Mouse (Mus musculus): ENCODE measurements around the gene Atrip. TPM values are rescaled to one million over a fixed set of nuclear protein-coding genes. Genes with fewer than 3 reads are reported as not detected.

The Atrip gene
- polyA plus RNA-seq, 2 experiments, result 25.1 to 30.5 TPM

DNA sequence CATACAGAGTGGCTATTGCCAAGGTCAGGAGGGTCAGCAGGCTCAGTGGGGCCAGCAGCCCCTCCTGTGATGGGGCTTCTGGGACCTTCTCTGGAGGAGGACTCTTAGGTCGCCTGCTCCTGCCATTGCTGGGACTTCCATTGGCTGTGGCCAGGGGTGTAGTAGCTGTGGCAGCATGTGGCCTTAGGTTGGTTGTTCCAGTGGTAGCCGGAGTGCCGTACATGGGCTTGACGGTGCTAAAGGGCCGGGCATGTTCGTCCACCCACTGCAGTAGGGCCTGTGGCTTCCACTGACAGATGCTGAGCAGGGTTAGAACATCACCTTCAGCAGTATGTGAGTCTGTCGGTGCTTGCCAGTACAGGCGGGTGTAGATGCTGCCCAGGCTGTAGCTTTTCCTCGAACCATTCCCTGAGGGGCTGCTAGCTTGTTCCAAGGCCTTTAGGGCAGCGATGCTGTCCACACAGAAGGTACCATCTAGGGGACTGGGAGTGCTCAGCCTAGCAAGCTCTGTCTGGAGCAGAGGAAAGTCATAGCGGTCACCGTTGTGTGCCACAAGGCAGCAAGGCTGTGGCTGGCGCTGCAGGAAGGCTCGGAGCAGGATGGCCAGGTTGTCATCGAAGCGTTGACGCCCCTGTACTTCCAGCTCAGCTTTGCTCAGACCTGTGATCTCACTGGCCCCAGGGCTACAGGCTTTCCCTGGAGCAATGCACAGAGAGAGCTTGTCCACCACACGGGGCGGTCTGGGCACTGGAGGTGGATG, 15.7 kb downstream of the Atrip start:
- no peak for TF ChIP-seq POLR2A (IDR thresholded peaks at IDR 0.05; ENCODE audit: borderline replicate concordance, extremely low read depth, insufficient read depth, insufficient read length)
- H3K27me3 ChIP-seq (ENCODE audit: control insufficient read depth, insufficient read depth, low read length), result no peaks in the 10 kb centered on the region
- H3K4me2 ChIP-seq (replicated peaks; ENCODE audit: low read depth, low read length, severe bottlenecking), result no peak overlapping the region; the same call in 1 of the 2 replicates
- H3K9me3 ChIP-seq (ENCODE audit: control insufficient read depth, low read length), result no peaks in the 10 kb centered on the region
- 0 out of 2 replicates have a peak overlapping the region, but pooled peaks have one; percentile 59 for H3K9ac ChIP-seq (ENCODE audit: low read depth, low read length, severe bottlenecking)
- no peak overlapping the region for H3K4me3 ChIP-seq (replicated peaks; ENCODE audit: low read length)
- DNase-seq (ENCODE audit: low spot score) (no peak), ATAC-seq (ENCODE audit: low FRiP score, low read depth) (no peak)
- no peak overlapping the region for H3K27ac ChIP-seq (replicated peaks; ENCODE audit: low read depth, low read length)
- H3K4me1 ChIP-seq (ENCODE audit: control insufficient read depth, insufficient read depth, low read length), result peaks cover 13% of the 10 kb centered on the region; the same call in 1 of the 2 replicates
- peaks cover 56% of the 10 kb centered on the region for H3K36me3 ChIP-seq (ENCODE audit: control insufficient read depth, insufficient read depth, low read length)
- 89% methylated on average over 19 of the region's 19 CpGs for WGBS

DNA sequence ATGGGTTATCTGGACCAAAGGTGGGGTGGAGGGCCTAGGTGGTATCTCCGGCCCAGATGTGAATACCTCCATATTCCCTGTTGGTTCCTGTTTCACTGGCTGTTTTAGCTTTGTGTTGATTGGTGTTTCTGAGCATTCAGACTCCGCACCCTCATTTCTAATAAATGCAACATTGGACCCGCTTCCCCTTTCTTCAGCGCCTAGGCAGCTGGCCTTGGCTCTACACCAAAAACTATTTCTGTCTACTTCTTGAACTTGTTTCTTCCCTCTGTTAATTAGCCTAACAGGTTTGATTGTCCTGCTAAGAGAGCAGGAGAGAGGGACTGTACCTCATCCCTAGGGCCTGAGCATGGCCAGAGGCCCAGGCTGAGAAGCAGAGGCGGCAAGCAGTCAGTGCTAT, 16.4 kb downstream of the Atrip start:
- WGBS, result 92% methylated on average over 5 of the region's 5 CpGs
- Histone ChIP-seq H3K27ac (replicated peaks; ENCODE audit: low read depth, low read length) (no peak overlapping the region), H3K9ac (ENCODE audit: low read depth, low read length, severe bottlenecking) (no peak overlapping the region), H3K4me3 (replicated peaks; ENCODE audit: low read length) (no peak overlapping the region), H3K4me1 (ENCODE audit: control insufficient read depth, insufficient read depth, low read length) (peaks cover 13% of the 10 kb centered on the region; the same call in 1 of the 2 replicates), H3K36me3 (ENCODE audit: control insufficient read depth, insufficient read depth, low read length) (peaks cover 57% of the 10 kb centered on the region), H3K9me3 (ENCODE audit: control insufficient read depth, low read length) (no peaks in the 10 kb centered on the region), H3K4me2 (replicated peaks; ENCODE audit: low read depth, low read length, severe bottlenecking) (no peak overlapping the region), H3K27me3 (ENCODE audit: control insufficient read depth, insufficient read depth, low read length) (no peaks in the 10 kb centered on the region)
- no peak for ATAC-seq (ENCODE audit: low FRiP score, low read depth)
- no peak for DNase-seq (ENCODE audit: low spot score)
- TF ChIP-seq POLR2A (IDR thresholded peaks at IDR 0.05; ENCODE audit: borderline replicate concordance, extremely low read depth, insufficient read depth, insufficient read length), result no peak

DNA sequence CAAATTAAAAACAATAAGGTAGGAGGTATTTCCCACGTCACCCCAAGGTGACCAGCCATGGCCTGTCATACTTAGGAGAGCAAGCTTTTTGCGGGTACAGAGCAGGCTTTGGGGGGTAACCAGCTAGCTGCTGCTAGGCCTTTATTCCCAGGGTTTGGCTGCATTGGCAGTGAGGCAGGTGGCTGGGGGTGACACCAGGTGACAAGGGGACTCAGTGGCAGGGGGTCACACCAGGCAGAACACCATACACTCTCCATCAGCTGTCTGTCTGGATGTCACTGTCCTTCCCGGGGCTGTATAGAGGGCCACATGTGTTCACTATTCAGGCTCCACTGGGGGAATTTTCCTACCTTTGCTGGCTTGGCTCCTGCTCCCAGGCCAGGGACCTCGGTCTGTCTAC, 17.0 kb downstream of the Atrip start:
- H3K27ac ChIP-seq (replicated peaks; ENCODE audit: low read depth, low read length), result no peak overlapping the region
- ATAC-seq (ENCODE audit: low FRiP score, low read depth), result no peak
- peaks cover 13% of the 10 kb centered on the region; the same call in 1 of the 2 replicates for H3K4me1 ChIP-seq (ENCODE audit: control insufficient read depth, insufficient read depth, low read length)
- no peaks in the 10 kb centered on the region for H3K9me3 ChIP-seq (ENCODE audit: control insufficient read depth, low read length)
- H3K4me3 ChIP-seq (replicated peaks; ENCODE audit: low read length), result no peak overlapping the region
- no peaks in the 10 kb centered on the region for H3K27me3 ChIP-seq (ENCODE audit: control insufficient read depth, insufficient read depth, low read length)
- peaks cover 62% of the 10 kb centered on the region for H3K36me3 ChIP-seq (ENCODE audit: control insufficient read depth, insufficient read depth, low read length)
- DNase-seq (ENCODE audit: low spot score), result no peak
- H3K9ac ChIP-seq (ENCODE audit: low read depth, low read length, severe bottlenecking), result no peak overlapping the region
- no peak overlapping the region for H3K4me2 ChIP-seq (replicated peaks; ENCODE audit: low read depth, low read length, severe bottlenecking)
- no peak for TF ChIP-seq POLR2A (IDR thresholded peaks at IDR 0.05; ENCODE audit: borderline replicate concordance, extremely low read depth, insufficient read depth, insufficient read length)
- WGBS, result 75% methylated on average over 4 of the region's 4 CpGs

DNA sequence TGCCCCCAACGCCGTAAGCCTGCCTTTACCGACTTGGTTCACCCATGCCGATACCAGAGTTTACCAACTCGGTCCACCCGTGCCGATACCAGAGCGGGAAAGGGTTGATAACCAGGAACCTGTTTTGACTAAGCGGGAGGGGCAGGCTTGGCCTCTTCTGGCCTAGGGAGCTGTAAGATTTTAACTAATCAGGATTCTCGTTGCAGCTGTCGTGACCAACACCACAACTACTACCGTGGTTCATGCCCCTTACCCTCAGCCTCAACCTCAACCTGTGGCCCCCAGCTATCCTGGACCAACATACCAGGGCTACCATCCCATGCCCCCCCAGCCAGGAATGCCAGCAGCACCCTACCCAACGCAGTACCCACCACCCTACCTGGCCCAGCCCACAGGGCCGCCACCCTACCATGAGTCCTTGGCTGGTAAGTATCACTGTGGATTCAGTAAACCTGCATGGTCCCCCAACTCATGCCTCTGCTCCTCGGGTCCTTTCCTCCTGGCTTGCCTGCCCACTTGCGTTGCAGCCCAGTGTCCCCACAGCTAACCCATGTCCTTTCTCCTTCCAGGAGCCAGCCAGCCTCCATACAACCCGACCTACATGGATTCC, 17.7 kb downstream of the Atrip start:
- Histone ChIP-seq H3K36me3 (ENCODE audit: control insufficient read depth, insufficient read depth, low read length) (peaks cover 65% of the 10 kb centered on the region), H3K27me3 (ENCODE audit: control insufficient read depth, insufficient read depth, low read length) (no peaks in the 10 kb centered on the region), H3K9me3 (ENCODE audit: control insufficient read depth, low read length) (no peaks in the 10 kb centered on the region), H3K9ac (ENCODE audit: low read depth, low read length, severe bottlenecking) (no peak overlapping the region), H3K4me3 (replicated peaks; ENCODE audit: low read length) (no peak overlapping the region), H3K4me2 (replicated peaks; ENCODE audit: low read depth, low read length, severe bottlenecking) (no peak overlapping the region), H3K27ac (replicated peaks; ENCODE audit: low read depth, low read length) (no peak overlapping the region), H3K4me1 (ENCODE audit: control insufficient read depth, insufficient read depth, low read length) (peaks cover 13% of the 10 kb centered on the region; the same call in 1 of the 2 replicates)
- 91% methylated on average over 17 of the region's 17 CpGs for WGBS
- no peak for ATAC-seq (ENCODE audit: low FRiP score, low read depth)
- DNase-seq (ENCODE audit: low spot score), result no peak
- TF ChIP-seq POLR2A (IDR thresholded peaks at IDR 0.05; ENCODE audit: borderline replicate concordance, extremely low read depth, insufficient read depth, insufficient read length), result no peak

DNA sequence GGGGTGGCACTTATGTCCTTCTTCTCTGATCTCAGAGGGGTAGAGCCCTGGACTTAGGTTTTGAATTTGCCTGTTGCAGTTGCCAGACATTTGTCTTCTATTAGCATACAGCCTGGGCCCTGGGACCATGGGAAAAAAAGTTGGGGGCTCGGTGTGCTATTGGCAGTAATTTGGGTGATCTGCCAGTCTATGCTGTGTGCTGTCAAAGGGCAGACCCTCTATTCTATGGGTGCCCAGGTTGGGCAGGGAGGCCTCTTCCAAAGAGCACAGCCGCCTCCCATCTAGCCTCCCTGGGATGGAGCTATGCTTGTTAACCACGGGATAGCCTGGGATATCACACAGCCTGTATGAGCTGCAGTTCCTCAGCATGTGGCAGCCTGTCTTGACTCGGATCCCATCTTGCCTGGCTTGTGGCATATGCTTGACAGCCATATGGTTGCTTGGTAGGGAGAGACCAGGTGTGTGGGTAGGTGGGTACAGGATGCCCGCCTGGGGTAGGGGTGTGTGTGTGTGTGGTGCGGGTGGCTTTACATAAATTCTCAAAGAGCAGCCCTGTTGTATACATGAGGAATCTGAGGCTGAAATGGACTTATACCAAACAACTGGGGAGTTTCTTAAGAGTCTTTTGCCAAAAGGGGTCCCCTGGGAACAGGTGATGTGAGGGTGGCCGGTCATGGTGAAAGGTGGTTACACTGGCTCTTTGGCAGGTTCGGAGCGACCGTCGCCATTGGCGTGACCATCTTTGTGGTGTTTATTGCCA, 18.5 kb downstream of the Atrip start:
- H3K27ac ChIP-seq (replicated peaks; ENCODE audit: low read depth, low read length), result peak overlapping the region; percentile 26; the same call in 1 of the 2 replicates
- H3K27me3 ChIP-seq (ENCODE audit: control insufficient read depth, insufficient read depth, low read length), result no peaks in the 10 kb centered on the region
- H3K9ac ChIP-seq (ENCODE audit: low read depth, low read length, severe bottlenecking), result peak overlapping the region; percentile 41; the same call in 1 of the 2 replicates
- 89% methylated on average over 12 of the region's 12 CpGs for WGBS
- ATAC-seq (ENCODE audit: low FRiP score, low read depth) (no peak), DNase-seq (ENCODE audit: low spot score) (no peak)
- peak overlapping the region; percentile 17 for H3K4me3 ChIP-seq (replicated peaks; ENCODE audit: low read length)
- H3K4me2 ChIP-seq (replicated peaks; ENCODE audit: low read depth, low read length, severe bottlenecking), result peak overlapping the region; percentile 35
- TF ChIP-seq POLR2A (IDR thresholded peaks at IDR 0.05; ENCODE audit: borderline replicate concordance, extremely low read depth, insufficient read depth, insufficient read length), result no peak
- peaks cover 13% of the 10 kb centered on the region; the same call in 1 of the 2 replicates for H3K4me1 ChIP-seq (ENCODE audit: control insufficient read depth, insufficient read depth, low read length)
- no peaks in the 10 kb centered on the region for H3K9me3 ChIP-seq (ENCODE audit: control insufficient read depth, low read length)
- H3K36me3 ChIP-seq (ENCODE audit: control insufficient read depth, insufficient read depth, low read length), result peaks cover 60% of the 10 kb centered on the region
